Mouse (Mus musculus) liver, embryonic 14.5 days (tissue): ENCODE data around the gene Mpc2.

Experiments
- CTCF ChIP-seq: IDR thresholded peaks from 2 replicates; pipeline ENCODE4 v1.5.1; 2016; ENCODE audit warnings: antibody characterized with exemption, low read depth, control low read depth
- EP300 ChIP-seq: IDR thresholded peaks from 2 replicates; pipeline ENCODE4 v1.6.1; 2016; ENCODE audit warnings: antibody characterized with exemption, low read depth

- TF ChIP-seq EP300, result no peak
- 0 out of 2 replicates have a peak, but pooled peaks have one; percentile 10 for TF ChIP-seq CTCF
Observed at GRCm38 (mm10) chr1:165459503-165460181, 795 bp upstream of the Mpc2 start.
